In the genomic region with DNA sequence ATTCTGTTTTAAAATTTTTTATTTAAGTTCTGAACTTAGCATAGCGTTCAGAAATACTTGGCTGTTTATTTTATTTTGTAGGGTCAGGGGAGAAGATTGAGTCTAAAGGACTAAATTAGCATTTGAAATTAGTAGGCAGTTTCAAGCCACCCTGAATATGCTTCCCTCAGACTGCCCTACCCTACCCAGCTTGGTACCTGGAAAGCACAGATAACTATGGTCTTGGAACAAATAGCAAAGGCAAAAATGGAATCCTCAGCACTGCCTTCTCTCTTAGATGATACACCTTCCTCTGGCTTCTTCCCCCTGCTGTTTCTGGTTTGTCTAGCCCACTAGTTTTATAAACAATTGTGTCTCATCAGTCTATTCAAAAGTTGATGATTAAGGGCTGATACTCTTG, we compare ENCODE assay signal across 20 mouse cellular contexts. TPM values are rescaled to one million over a fixed set of nuclear protein-coding genes. Genes with fewer than 3 reads are reported as not detected.
DNase-seq lines count a peak whose midpoint lies in the region; ATAC-seq and TF ChIP-seq lines count a peak whose summit lies in the region.
"Had no signal": no experiment of that assay in that cellular context is flagged by ENCODE, and none has a peak within 500 bp of the region (broad histone marks: within the 10 kb centered on the region; RNA-seq: fewer than 3 reads in every experiment).

No protein-coding gene starts in this region.

- peaks cover 64 to 67% of the 10 kb centered on the region in 2 experiments for H3K4me1 ChIP-seq in liver, embryonic 14.5 days (replicated peaks; ENCODE audit: control insufficient read depth in 2 of 2, insufficient read depth in 2 of 2, low read length in 1 of 2)
- H3K4me1 ChIP-seq in embryonic facial prominence, embryonic 10.5 days, result peaks cover 10% of the 10 kb centered on the region
- H3K4me1 ChIP-seq: embryonic facial prominence, embryonic 15.5 days had no signal

- DNase-seq in liver, result peak; percentile 51
- DNase-seq in liver, embryonic 14.5 days (ENCODE audit: low read depth in 3 of 3, low spot score in 3 of 3), result no peak
- no peak for DNase-seq in kidney, postnatal 36 days
- no peak for DNase-seq in kidney, adult 8-10 months
- DNase-seq in spleen, adult 12 weeks (ENCODE audit: low spot score), result no peak
- DNase-seq in embryonic facial prominence, embryonic 10.5 days (ENCODE audit: low spot score), result no peak
- DNase-seq: adrenal gland, postnatal 14 days; cerebellum, adult 18-20 months; cerebellum, postnatal 10 days; gastrocnemius, postnatal 36 days; heart, adult 18-20 months; heart, postnatal 10 days; heart, postnatal 4 days had no signal

- TF ChIP-seq CTCF in liver, embryonic 14.5 days (IDR thresholded peaks at IDR 0.05; ENCODE audit: low read depth), result no peak

- peak overlapping the region; percentile 23; the same call in 1 of the 2 replicates for H3K9ac ChIP-seq in liver, embryonic 14.5 days (replicated peaks)
- H3K9ac ChIP-seq: embryonic facial prominence, embryonic 15.5 days; forebrain, embryonic 13.5 days; hindbrain, embryonic 12.5 days had no signal

- no peaks in the 10 kb centered on the region for H3K27me3 ChIP-seq in liver, embryonic 14.5 days (ENCODE audit: control insufficient read depth, insufficient read depth, low read length)
- no peaks in the 10 kb centered on the region for H3K27me3 ChIP-seq in embryonic facial prominence, embryonic 10.5 days (replicated peaks; ENCODE audit: low read depth, poor library complexity, severe bottlenecking)
- H3K27me3 ChIP-seq: embryonic facial prominence, embryonic 15.5 days; forebrain, embryonic 13.5 days; hindbrain, embryonic 12.5 days had no signal

- H3K4me2 ChIP-seq in liver, embryonic 14.5 days (ENCODE audit: low read depth), result peak overlapping the region; percentile 58
- H3K4me2 ChIP-seq: embryonic facial prominence, embryonic 15.5 days; forebrain, embryonic 13.5 days; hindbrain, embryonic 12.5 days had no signal

- H3K9me3 ChIP-seq in liver, embryonic 14.5 days (ENCODE audit: control insufficient read depth, low read length), result no peaks in the 10 kb centered on the region
- no peaks in the 10 kb centered on the region for H3K9me3 ChIP-seq in embryonic facial prominence, embryonic 10.5 days
- H3K9me3 ChIP-seq: embryonic facial prominence, embryonic 15.5 days; forebrain, embryonic 13.5 days; heart, embryonic 10.5 days; hindbrain, embryonic 12.5 days had no signal

- peaks cover 27% of the 10 kb centered on the region for H3K36me3 ChIP-seq in liver, embryonic 14.5 days (replicated peaks; ENCODE audit: control insufficient read depth, insufficient read depth, low read depth)
- no peaks in the 10 kb centered on the region for H3K36me3 ChIP-seq in embryonic facial prominence, embryonic 10.5 days (replicated peaks)
- H3K36me3 ChIP-seq: embryonic facial prominence, embryonic 15.5 days; heart, embryonic 10.5 days; hindbrain, embryonic 12.5 days had no signal

- WGBS in liver, embryonic 14.5 days (ENCODE audit: insufficient replicate concordance), result 45% methylated on average over 1 of the region's 1 CpGs
- 70% methylated on average over 1 of the region's 1 CpGs for WGBS in embryonic facial prominence, embryonic 10.5 days

- TF ChIP-seq EP300 in liver, embryonic 14.5 days (IDR thresholded peaks at IDR 0.05; ENCODE audit: low read depth), result peak; percentile 63; the same call in 1 of the 2 replicates

- ATAC-seq in erythroblast, adult 5-6 weeks (replicated peaks; ENCODE audit: low FRiP score, poor library complexity, severe bottlenecking), result peak; percentile 53
- peak; percentile 34 for ATAC-seq in liver, embryonic 14.5 days (ENCODE audit: insufficient read depth)
- ATAC-seq in megakaryocyte progenitor cell, adult 5-6 weeks (replicated peaks; ENCODE audit: poor library complexity), result 0 out of 2 replicates have a peak, but pooled peaks have one; percentile 18
- ATAC-seq: forebrain, embryonic 13.5 days; hindbrain, embryonic 16.5 days had no signal

- H3K27ac ChIP-seq in liver, embryonic 14.5 days, result peak overlapping the region; percentile 79
- no peak overlapping the region for H3K27ac ChIP-seq in embryonic facial prominence, embryonic 10.5 days (replicated peaks)
- H3K27ac ChIP-seq: embryonic facial prominence, embryonic 15.5 days; forebrain, embryonic 13.5 days; hindbrain, embryonic 12.5 days had no signal

- H3K4me3 ChIP-seq in liver, embryonic 14.5 days (ENCODE audit: insufficient read depth in 1 of 2, low read depth in 2 of 2, low read length in 2 of 2), result peak overlapping the region in 1 of 2 experiments; percentile 4; a peak in 1 of 4 replicates
- no peak overlapping the region for H3K4me3 ChIP-seq in embryonic facial prominence, embryonic 10.5 days
- H3K4me3 ChIP-seq: embryonic facial prominence, embryonic 15.5 days; forebrain, embryonic 13.5 days; heart, embryonic 10.5 days; hindbrain, embryonic 12.5 days had no signal

RNA-seq across cellular contexts. Expression of a gene that starts 23.3 kb away (rescaled TPM):
- total RNA-seq in erythroblast, adult 5-6 weeks (2015; ENCODE audit: low replicate concordance), result 59.4 and 99.9 TPM in 2 replicates
- total RNA-seq in erythroblast, adult 5-6 weeks (2017; ENCODE audit: low replicate concordance), result 60.4 and 93.9 TPM in 2 replicates
- polyA plus RNA-seq in liver, embryonic 14.5 days (2012; rRNA removed), result 20.2 and 30.5 TPM in 2 replicates
- 41.2 and 44.0 TPM in 2 replicates for polyA plus RNA-seq in liver, embryonic 14.5 days (2014; fragmentation: Nextera tagmentation; extraction: Ambion mirVana)
- 10.6 and 13.6 TPM in 2 replicates for total RNA-seq in megakaryocyte progenitor cell, adult 5-6 weeks (2015)
- 6.8 and 11.8 TPM in 2 replicates for total RNA-seq in megakaryocyte progenitor cell, adult 5-6 weeks (2017)
- polyA plus RNA-seq in embryonic facial prominence, embryonic 10.5 days (2016; fragmentation: Nextera tagmentation; extraction: Ambion mirVana), result 4.4 and 4.6 TPM in 2 replicates

Comparison
In these comparisons a context has a peak if more than half of its experiments do, and no peak if none do; other contexts are left out.
1. RNA of a gene that starts 23.3 kb away (total RNA-seq): 59.4 to 99.9 TPM in erythroblast, adult 5-6 weeks; 6.8 to 13.6 TPM in megakaryocyte progenitor cell, adult 5-6 weeks; every median in the first group is over 4 times any median in the second.
2. Peak in every context shown above with its lines, with median percentiles within 50 percentile points of each other: ATAC-seq.